11 mouse cellular contexts compared by ENCODE assay signal in genomic region chr13:37801101-37802075, GRCm38 (mm10). TPM values are rescaled to one million over a fixed set of nuclear protein-coding genes. Genes with fewer than 3 reads are reported as not detected.
DNase-seq lines count a peak whose midpoint lies in the region; ATAC-seq and TF ChIP-seq lines count a peak whose summit lies in the region.
"Had no signal": no experiment of that assay in that cellular context is flagged by ENCODE, and none has a peak within 500 bp of the region (broad histone marks: within the 10 kb centered on the region; RNA-seq: fewer than 3 reads in every experiment).

No protein-coding gene starts in this region.

- H3K27me3 ChIP-seq in heart, postnatal 0 days (ENCODE audit: control insufficient read depth, insufficient read depth, low read length) = no peaks in the 10 kb centered on the region
- no peaks in the 10 kb centered on the region for H3K27me3 ChIP-seq in megakaryocyte, embryonic 14.5 days (replicated peaks)
- H3K27me3 ChIP-seq: neural tube, embryonic 13.5 days had no signal

- peak overlapping the region; percentile 12; the same call in 1 of the 2 replicates for H3K4me2 ChIP-seq in heart, postnatal 0 days (ENCODE audit: low read depth, low read length)
- H3K4me2 ChIP-seq: neural tube, embryonic 13.5 days had no signal

- DNase-seq in heart, postnatal 0 days (ENCODE audit: low spot score) = peak; percentile 26
- DNase-seq in heart, adult 8-10 months (ENCODE audit: low spot score) = no peak
- peak; percentile 77 to 81 for DNase-seq in thymus, postnatal 10 days (ENCODE audit: low spot score in 2 of 2)
- no peak for DNase-seq in kidney, adult 11 months
- DNase-seq in cerebellum, postnatal 10 days = no peak
- DNase-seq in adrenal gland, adult (ENCODE audit: inconsistent age in 2 of 2, low spot score in 1 of 2) = no peak
- DNase-seq: adrenal gland, adult 8-10 months; cerebellum, adult 9-11 months had no signal

- H3K9ac ChIP-seq in heart, postnatal 0 days (replicated peaks; ENCODE audit: low read depth, low read length) = no peak overlapping the region
- H3K9ac ChIP-seq: neural tube, embryonic 13.5 days had no signal

- no peak for TF ChIP-seq CTCF in heart, postnatal 0 days (IDR thresholded peaks at IDR 0.05; ENCODE audit: low read depth)
- no peak for TF ChIP-seq CTCF in bone marrow, adult 2 months (IDR thresholded peaks at IDR 0.05; ENCODE audit: control insufficient read depth, insufficient read depth, low read length)

- peaks cover 10% of the 10 kb centered on the region; the same call in 1 of the 2 replicates for H3K4me1 ChIP-seq in heart, postnatal 0 days (ENCODE audit: control insufficient read depth, insufficient read depth)
- H3K4me1 ChIP-seq in bone marrow, adult 2 months (ENCODE audit: control insufficient read depth, insufficient read depth, low read length) = peaks cover 7% of the 10 kb centered on the region; the same call in 1 of the 2 replicates
- H3K4me1 ChIP-seq in megakaryocyte, embryonic 14.5 days = peaks cover 42% of the 10 kb centered on the region

- no peak for TF ChIP-seq POLR2A in bone marrow, adult 2 months (IDR thresholded peaks at IDR 0.05; ENCODE audit: borderline replicate concordance, control insufficient read depth, low read depth, low read length)

- H3K4me3 ChIP-seq in heart, postnatal 0 days (ENCODE audit: low read depth, low read length) = no peak overlapping the region
- H3K4me3 ChIP-seq in bone marrow, adult 2 months (replicated peaks; ENCODE audit: control insufficient read depth, low read depth, low read length) = peak overlapping the region; percentile 45
- peak overlapping the region; percentile 83 for H3K4me3 ChIP-seq in megakaryocyte, embryonic 14.5 days (replicated peaks)
- H3K4me3 ChIP-seq: neural tube, embryonic 13.5 days had no signal

- no peak for ATAC-seq in heart, postnatal 0 days (ENCODE audit: insufficient read depth, low read depth)

- no peak for TF ChIP-seq EP300 in heart, postnatal 0 days (IDR thresholded peaks at IDR 0.05; ENCODE audit: low read depth)

- 46% methylated on average over 11 of the region's 11 CpGs for WGBS in heart, postnatal 0 days
- WGBS in bone marrow, adult 2 months = 15% methylated on average over 11 of the region's 11 CpGs

- no peaks in the 10 kb centered on the region for H3K9me3 ChIP-seq in heart, postnatal 0 days (replicated peaks; ENCODE audit: control insufficient read depth, low read length)
- no peaks in the 10 kb centered on the region for H3K9me3 ChIP-seq in megakaryocyte, embryonic 14.5 days
- H3K9me3 ChIP-seq: neural tube, embryonic 13.5 days had no signal

- no peaks in the 10 kb centered on the region for H3K36me3 ChIP-seq in heart, postnatal 0 days (replicated peaks; ENCODE audit: control insufficient read depth, insufficient read depth, low read length)
- H3K36me3 ChIP-seq in megakaryocyte, embryonic 14.5 days (replicated peaks; ENCODE audit: low read length) = peaks cover 32% of the 10 kb centered on the region
- H3K36me3 ChIP-seq: neural tube, embryonic 13.5 days had no signal

- peak overlapping the region; percentile 48; the same call in 1 of the 2 replicates for H3K27ac ChIP-seq in heart, postnatal 0 days (ENCODE audit: low read depth)
- H3K27ac ChIP-seq in bone marrow, adult 2 months (ENCODE audit: control insufficient read depth, insufficient read depth, low read depth, low read length, poor library complexity) = no peak overlapping the region
- H3K27ac ChIP-seq: neural tube, embryonic 13.5 days had no signal

RNA-seq across cellular contexts. Expression of gene Rreb1, which starts 23.2 kb away (rescaled TPM):
- 18.2 and 21.2 TPM in 2 replicates for total RNA-seq in heart, postnatal 0 days (2014; rRNA removed; ENCODE audit: low replicate concordance)
- polyA plus RNA-seq in heart, postnatal 0 days (2015; fragmentation: Nextera tagmentation; extraction: Ambion mirVana) = 6.7 and 8.7 TPM in 2 replicates
- total RNA-seq in heart, adult 8-10 months (2022) = 10 to 100 TPM; 44.5 to 54.0 (median 52.6) TPM
- 7.5 and 17.7 TPM in 2 replicates for polyA plus RNA-seq in bone marrow, adult 2 months (2011; ENCODE audit: insufficient read depth, insufficient read length, low replicate concordance, missing spikeins)
- 20.6 and 23.3 TPM in 2 replicates for polyA plus RNA-seq in megakaryocyte, embryonic 14.5 days (2012; ENCODE audit: insufficient read depth, low replicate concordance)

Comparison
In these comparisons a context has a peak if more than half of its experiments do, and no peak if none do; other contexts are left out.
1. DNase-seq: peak in heart, postnatal 0 days (single experiment) and thymus, postnatal 10 days (2 of 2); none in heart, adult 8-10 months (single experiment), kidney, adult 11 months (single experiment), cerebellum, postnatal 10 days (0 of 2) and adrenal gland, adult (0 of 2).